Mouse (Mus musculus) intestine, embryonic 16.5 days (tissue): ENCODE data around the gene Pitpnc1. TPM values are rescaled to one million over a fixed set of nuclear protein-coding genes. Genes with fewer than 3 reads are reported as not detected.

Source experiments
- ATAC-seq: fragments of 200-750 bp; cut with Nextera tagmentation; 2 replicates; pipeline ENCODE4 v1.8.0; 2017; ENCODE audit warnings: moderate TSS enrichment, moderate library complexity
- H3K27ac ChIP-seq: fragments of 300-500 bp; sonication (generic); 2 replicates; pipeline ENCODE4 v1.5.1; 2014; ENCODE audit warnings: mild to moderate bottlenecking, low read length
- H3K27me3 ChIP-seq: fragments of 300-500 bp; sonication (generic); replicated peaks from 2 replicates; pipeline ENCODE4 v1.6.1; 2014; ENCODE audit warnings: low read length, control low read depth, mixed read lengths; ENCODE audit not compliant: control insufficient read depth, insufficient read depth
- H3K36me3 ChIP-seq: fragments of 300-500 bp; sonication (generic); 2 replicates; pipeline ENCODE4 v1.6.1; 2014; ENCODE audit warnings: low read length, control low read depth; ENCODE audit not compliant: control insufficient read depth, insufficient read depth
- H3K4me1 ChIP-seq: fragments of 300-500 bp; sonication (generic); 2 replicates; pipeline ENCODE4 v1.6.1; 2014; ENCODE audit warnings: low read length, control low read depth, mixed read lengths; ENCODE audit not compliant: control insufficient read depth, insufficient read depth
- H3K4me2 ChIP-seq: fragments of 300-500 bp; sonication (generic); 2 replicates; pipeline ENCODE4 v1.6.1; 2014; ENCODE audit warnings: low read depth, low read length, control low read depth
- H3K4me3 ChIP-seq: fragments of 300-500 bp; sonication (generic); 2 replicates; pipeline ENCODE4 v1.5.1; 2014; ENCODE audit warnings: mild to moderate bottlenecking, low read length
- H3K9ac ChIP-seq: fragments of 300-500 bp; sonication (generic); 2 replicates; pipeline ENCODE4 v1.6.1; 2014; ENCODE audit warnings: low read depth, low read length
- H3K9me3 ChIP-seq: fragments of 300-500 bp; sonication (generic); 2 replicates; pipeline ENCODE4 v1.6.1; 2016; ENCODE audit warnings: low read length, control low read depth; ENCODE audit not compliant: control insufficient read depth
- WGBS: fragments of 180-500 bp; shearing (Covaris S2); extraction: QIAGEN DNeasy Blood & Tissue Kit; methylation state at CpG from one replicate; pipeline ENCODE4 v1.1.7; 2014; 5-methylcytosine and 5-hydroxymethylcytosine counted together
- polyA plus RNA-seq: library from polyadenylated mRNA; unstranded; fragments of >200 nt; fragmentation: Nextera tagmentation; extraction: Ambion mirVana; gene quantifications from 2 replicates; pipeline ENCODE4 v1.2.1, GENCODE M21; 2015

The Pitpnc1 gene
- polyA plus RNA-seq, 1 experiment from 2014 or later = 10.6 TPM

DNA sequence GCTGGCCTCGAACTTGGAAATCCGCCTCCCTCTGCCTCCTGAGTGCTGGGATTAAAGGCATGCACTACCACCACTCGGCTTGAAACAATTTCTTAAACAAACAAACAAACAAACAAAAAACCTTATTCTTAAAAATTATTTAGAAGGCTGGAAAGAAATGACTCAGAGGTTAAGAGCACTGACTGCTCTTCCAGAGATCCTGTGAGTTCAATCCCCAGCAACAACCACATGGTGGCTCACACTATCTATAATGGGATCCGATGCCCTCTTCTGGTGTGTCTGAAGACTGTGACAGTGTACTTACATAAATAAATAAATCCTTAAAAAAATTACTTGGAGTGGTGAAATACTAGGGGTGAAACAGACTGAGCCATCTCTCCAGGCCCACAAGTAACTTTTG lies 309.3 kb downstream of the Pitpnc1 start:
- H3K27me3 ChIP-seq = no peaks in the 10 kb centered on the region
- H3K4me2 ChIP-seq = no peak overlapping the region
- no peak for ATAC-seq
- no peak overlapping the region for H3K27ac ChIP-seq
- H3K9me3 ChIP-seq = peaks cover 3% of the 10 kb centered on the region; the same call in 1 of the 2 replicates
- H3K4me3 ChIP-seq = no peak overlapping the region
- H3K36me3 ChIP-seq = no peaks in the 10 kb centered on the region
- H3K9ac ChIP-seq = no peak overlapping the region
- 79% methylated on average over 4 of the region's 4 CpGs for WGBS
- 0 out of 2 replicates have a peak, but pooled peaks cover 3% of the 10 kb centered on the region for H3K4me1 ChIP-seq

DNA sequence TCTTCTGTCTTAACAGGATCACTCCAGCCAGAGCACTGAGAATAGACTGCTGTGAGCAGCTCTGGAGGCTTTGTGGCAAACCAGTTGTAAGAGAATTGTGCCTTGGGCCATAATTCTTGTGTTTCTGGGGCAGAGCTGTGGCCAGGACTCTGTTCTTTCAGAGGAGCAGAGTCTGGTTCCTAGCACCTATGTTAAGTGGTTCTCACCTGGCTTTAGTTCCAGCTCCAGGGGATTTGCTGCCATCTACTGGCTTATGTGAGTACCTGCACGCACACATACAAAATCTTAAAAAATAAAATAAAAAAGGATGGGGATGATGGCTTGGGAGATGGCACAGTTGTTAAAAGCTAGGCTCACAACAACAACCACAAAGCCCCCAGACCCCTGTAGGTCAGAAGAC lies 311.5 kb downstream of the Pitpnc1 start:
- H3K4me2 ChIP-seq = no peak overlapping the region
- WGBS = 57% methylated on average over 1 of the region's 1 CpGs
- 0 out of 2 replicates have a peak, but pooled peaks cover 3% of the 10 kb centered on the region for H3K4me1 ChIP-seq
- H3K9ac ChIP-seq = no peak overlapping the region
- H3K27me3 ChIP-seq = no peaks in the 10 kb centered on the region
- no peak overlapping the region for H3K4me3 ChIP-seq
- no peaks in the 10 kb centered on the region for H3K36me3 ChIP-seq
- peaks cover 3% of the 10 kb centered on the region; the same call in 1 of the 2 replicates for H3K9me3 ChIP-seq
- H3K27ac ChIP-seq = no peak overlapping the region
- ATAC-seq = no peak

Other genes with a start within 250 kb of the Pitpnc1 start
- gene Psmd12, start 8.8 kb upstream of the Pitpnc1 start, polyA plus RNA-seq = 144 and 154 TPM in 2 replicates
- 12.8 and 13.5 TPM in 2 replicates for gene Helz, start 77.2 kb upstream of the Pitpnc1 start, polyA plus RNA-seq
- gene Cacng1, start 245.8 kb upstream of the Pitpnc1 start, polyA plus RNA-seq = 0.18 TPM in 1 of 2 replicates, not detected in the other